Mouse (Mus musculus) heart, adult 18-20 months (tissue): ENCODE results near the gene Ip6k2. TPM values are rescaled to one million over a fixed set of nuclear protein-coding genes. Genes with fewer than 3 reads are reported as not detected.

ENCODE experiments used
- DNase-seq, 2 experiments: peaks; one replicate each; pipeline ENCODE4 v3.0.0; 2021 to 2022; ENCODE audit warnings: mixed read lengths in 1 of 2
- long read RNA-seq, 2 experiments: library from polyadenylated mRNA; stranded (forward); transcript quantifications; one replicate each; pipeline ENCODE4 v2.0.0; 2021
- total RNA-seq, 2 experiments: library from RNA; stranded (reverse); gene quantifications; 2 replicates each; pipeline ENCODE4 v1.2.3; 2021

Gene Ip6k2
- total RNA-seq = 10 to 100 TPM; 16.7 to 24.8 TPM
- long read RNA-seq, experiment 1, partial matches to known transcripts = 0 of 4 reads
- long read RNA-seq, experiment 1, other reads (novel, unspliced or antisense) = 3 of 4 reads
- long read RNA-seq, experiment 2, partial matches to known transcripts = 0 of 4 reads
- long read RNA-seq, experiment 2, other reads (novel, unspliced or antisense) = 4 of 4 reads

GRCm38 (mm10) chr9:108783548-108784463 is at the start of gene Ip6k2:
TSS of gene Ip6k2 (plus strand) at chr9:108783796.
- DNase-seq = peak; percentile 96 to 98

DNA sequence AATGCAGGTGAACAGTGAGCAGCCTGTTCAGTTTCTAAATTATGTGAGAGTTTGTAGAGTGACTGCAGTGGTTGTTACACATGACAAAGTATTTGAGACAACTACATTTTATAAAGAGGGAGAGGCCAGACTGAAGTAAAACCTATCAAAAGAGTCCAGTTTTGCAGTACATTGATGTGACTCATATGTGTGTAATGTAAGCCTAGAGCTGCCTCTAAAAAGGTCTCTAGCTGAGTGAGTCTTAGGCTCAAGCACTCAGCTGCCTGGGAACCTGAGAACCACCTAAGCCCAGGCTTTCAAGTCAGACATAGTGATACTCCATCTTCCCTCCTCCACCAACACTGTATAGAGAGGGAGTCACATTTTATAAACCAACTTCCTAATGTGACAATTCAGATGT is 49.0 kb upstream of the Ip6k2 start:
- no peak for DNase-seq

DNA sequence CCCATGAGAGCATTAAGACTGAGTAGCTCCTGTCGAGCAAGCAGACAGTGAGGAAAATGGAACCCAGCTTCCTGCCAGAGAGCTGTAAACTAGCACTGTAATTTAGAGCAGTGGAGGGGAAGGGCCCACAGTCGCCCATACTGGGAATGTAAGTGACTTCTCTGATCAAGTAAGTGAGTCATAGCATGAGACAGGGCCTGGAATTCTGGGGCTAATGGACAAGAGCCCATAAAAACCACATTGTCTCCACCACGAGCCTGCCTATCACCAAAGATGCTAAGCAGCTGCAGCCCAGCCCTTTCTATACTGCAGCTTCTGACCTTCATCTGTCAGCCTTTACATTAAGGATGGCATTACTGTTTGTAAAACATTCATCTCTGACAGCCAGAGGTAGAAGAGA is 44.4 kb upstream of the Ip6k2 start:
- no peak for DNase-seq

DNA sequence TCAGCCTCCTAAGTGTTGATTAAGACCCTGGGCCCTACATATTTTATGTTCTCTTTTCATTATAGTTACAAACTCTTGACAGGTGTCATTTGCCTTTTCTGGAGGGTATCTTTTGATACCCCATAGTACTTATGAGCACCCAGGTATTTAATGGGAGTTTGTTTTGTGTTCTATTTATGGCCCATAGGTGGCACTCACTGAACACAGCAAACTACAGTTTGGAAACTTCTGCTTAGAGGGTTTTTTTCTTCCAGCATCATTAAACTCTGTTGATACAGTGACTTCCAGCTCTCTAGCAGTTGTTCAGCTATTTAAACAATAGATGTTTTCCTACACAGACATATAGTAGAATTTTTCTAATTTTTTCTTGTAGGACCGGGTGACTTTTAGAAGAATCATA is 43.5 kb upstream of the Ip6k2 start:
- no peak for DNase-seq

GRCm38 (mm10) chr9:108742048-108742447 is 41.5 kb upstream of the Ip6k2 start:
- no peak for DNase-seq

- DNase-seq = no peak
Observed at GRCm38 (mm10) chr9:108746876-108747499, 36.6 kb upstream of the Ip6k2 start.

- no peak for DNase-seq
Observed at GRCm38 (mm10) chr9:108747694-108748093, 35.9 kb upstream of the Ip6k2 start.

GRCm38 (mm10) chr9:108748600-108749183 is 34.9 kb upstream of the Ip6k2 start:
- DNase-seq = peak; percentile 18 to 38

DNA sequence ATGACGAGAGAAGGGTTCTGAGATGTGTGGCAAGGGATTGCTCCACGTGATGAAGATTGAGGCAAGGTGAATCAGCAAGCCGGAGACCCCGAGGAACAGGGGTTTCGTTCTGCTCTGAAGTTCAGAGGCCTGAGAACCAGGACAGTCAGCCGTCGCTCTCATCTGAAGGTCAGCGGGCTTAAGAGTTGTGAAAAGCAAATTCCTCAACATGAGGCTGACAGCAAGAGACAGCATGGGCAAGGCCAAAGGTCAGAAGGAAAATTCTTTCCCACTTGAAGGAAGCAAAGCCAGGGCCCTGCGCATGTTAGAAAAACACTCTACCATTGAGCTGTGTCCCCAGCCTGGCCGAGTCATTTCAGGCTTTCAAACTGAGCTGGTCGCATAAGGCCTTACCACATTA is 33.0 kb upstream of the Ip6k2 start:
- DNase-seq = no peak

DNA sequence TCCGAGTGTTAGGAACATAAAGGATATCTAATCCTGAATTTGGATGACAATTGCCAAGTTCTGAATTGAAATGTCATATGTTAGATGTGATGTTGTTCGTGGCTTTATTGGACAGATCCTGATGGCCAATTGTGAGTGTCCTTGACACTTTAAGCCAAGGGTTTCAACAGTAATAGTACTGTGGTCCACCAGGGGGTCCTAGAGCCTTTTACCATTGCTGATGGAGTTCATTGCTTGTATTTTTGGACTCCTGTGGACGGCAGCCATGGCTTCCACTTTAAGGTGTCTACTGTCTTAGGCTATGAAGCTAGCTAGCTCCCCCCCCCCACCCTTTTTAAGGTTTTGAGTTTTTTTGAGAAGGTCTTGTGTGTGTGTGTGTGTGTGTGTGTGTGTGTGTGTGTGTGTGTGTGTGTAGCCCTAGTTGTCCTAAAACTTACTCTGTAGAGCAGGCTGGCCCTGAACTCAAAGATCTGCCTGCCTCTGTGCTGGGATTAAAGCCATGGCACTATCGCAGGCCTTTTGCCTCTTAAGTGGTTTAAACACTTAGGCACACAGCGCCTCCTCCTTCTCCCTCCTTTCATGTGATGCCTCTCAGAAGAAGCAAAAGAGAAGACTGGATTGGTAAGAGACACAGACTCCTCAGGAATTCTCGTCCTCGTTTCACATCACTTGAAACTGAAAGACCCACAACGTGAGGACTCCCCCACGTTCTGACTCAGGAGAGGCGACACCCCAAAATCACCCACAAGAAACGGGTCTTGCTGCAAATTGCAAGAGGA is 31.3 kb upstream of the Ip6k2 start:
- DNase-seq = no peak

DNA sequence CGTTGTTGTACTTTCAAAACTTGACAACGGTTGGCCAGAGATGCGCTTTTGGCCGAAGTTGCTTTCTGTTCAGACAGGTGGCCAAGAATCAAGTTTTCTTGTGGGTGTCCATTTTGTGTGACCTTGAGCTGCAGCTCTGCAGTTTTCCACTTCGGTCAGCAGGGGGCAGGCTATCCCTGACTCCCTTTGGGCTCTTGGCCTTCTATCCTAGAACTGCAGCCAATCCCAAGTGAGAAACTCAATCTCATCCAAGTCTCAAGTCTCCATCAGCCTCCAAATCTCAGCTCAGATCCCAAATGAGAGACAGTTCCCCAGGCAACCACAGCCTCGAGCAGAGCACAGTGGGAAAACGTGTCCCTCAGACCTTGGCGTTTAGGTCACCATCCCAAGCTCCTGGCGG is 30.3 kb upstream of the Ip6k2 start:
- DNase-seq = peak; percentile 66 to 81

GRCm38 (mm10) chr9:108753976-108754375 is 29.6 kb upstream of the Ip6k2 start:
- no peak for DNase-seq

- no peak for DNase-seq
Observed at GRCm38 (mm10) chr9:108754423-108754822, 29.2 kb upstream of the Ip6k2 start.

DNA sequence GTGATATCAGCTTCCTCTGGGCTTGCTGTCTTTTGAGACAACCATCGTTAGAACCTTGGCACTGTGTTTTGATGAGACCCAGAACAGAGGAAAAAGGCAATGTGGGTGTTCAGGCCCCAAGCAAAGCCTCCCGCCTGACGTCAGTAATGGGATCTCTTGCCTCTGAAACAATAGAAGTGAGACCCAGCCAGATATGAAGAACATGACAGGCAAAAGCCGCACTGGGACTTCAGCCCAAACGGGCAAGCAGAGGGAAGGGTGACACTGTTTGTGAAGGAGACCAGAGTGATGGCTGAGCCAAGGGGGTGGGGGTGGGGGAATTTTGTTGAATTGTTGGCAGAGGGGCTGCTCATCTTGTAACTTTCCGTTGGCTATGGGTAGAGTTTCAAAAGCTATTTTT is 26.2 kb upstream of the Ip6k2 start:
- no peak for DNase-seq

GRCm38 (mm10) chr9:108759121-108759520 is 24.5 kb upstream of the Ip6k2 start:
- DNase-seq = no peak

GRCm38 (mm10) chr9:108759805-108760204 is 23.8 kb upstream of the Ip6k2 start:
- DNase-seq = peak in 1 of 2 experiments; percentile 24

GRCm38 (mm10) chr9:108761561-108761960 is 22.0 kb upstream of the Ip6k2 start:
- DNase-seq = peak in 1 of 2 experiments; percentile 29

DNA sequence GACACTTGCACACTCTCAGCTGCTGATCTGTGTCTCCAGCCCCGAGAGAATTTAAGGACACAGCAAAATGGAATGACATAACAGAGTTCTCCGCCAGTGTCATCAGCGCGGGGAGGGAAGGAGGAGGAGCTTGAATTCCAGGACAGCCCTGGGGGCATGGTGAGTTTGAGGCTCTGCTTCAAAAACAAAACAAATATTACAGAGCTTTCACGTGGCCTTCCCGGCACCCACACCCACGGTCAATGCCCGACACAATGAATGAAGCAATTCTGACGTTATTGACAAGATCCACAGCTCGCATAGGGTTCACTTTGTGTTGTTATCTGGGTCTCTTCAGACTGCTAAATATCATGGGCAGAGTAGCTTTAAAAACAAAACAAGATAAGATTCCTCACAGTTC is 18.6 kb upstream of the Ip6k2 start:
- no peak for DNase-seq

GRCm38 (mm10) chr9:108776614-108777013 is 7.0 kb upstream of the Ip6k2 start:
- DNase-seq = no peak

- no peak for DNase-seq
Observed at GRCm38 (mm10) chr9:108777276-108777675, 6.3 kb upstream of the Ip6k2 start.

GRCm38 (mm10) chr9:108780959-108781358 is 2.6 kb upstream of the Ip6k2 start:
- no peak for DNase-seq

DNA sequence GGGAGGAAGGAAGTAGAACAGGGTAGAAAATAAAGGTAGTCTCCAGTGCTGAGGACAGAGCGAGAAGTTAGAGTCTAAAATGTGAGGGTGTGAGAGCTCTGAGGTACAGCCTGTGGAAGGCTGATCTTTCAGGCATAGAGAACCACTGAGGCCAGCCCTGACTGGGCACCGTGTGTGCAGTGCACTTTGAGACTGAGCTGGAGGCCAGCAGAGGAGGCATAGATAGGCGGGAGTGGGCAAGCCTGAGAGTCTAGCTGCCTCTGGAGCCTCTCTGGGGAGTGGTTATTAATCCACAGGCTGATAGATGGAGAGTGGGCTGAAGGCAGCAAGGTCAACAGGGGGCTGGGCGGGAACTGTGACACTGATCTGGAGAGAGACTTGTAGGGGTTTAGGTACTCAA is 1.7 kb upstream of the Ip6k2 start:
- no peak for DNase-seq
